Mouse (Mus musculus) adrenal gland, postnatal 10 days (tissue): ENCODE results near the gene Gnl1. TPM values are rescaled to one million over a fixed set of nuclear protein-coding genes. Genes with fewer than 3 reads are reported as not detected.
"Not testable (repeated sequence)": the region's sequence is repeated elsewhere in the genome, so short reads cannot be mapped to it uniquely, and the experiment has no call there.

Experiments
- DNase-seq: peaks from one replicate; pipeline ENCODE4 v3.0.0; 2021; ENCODE audit warnings: mixed read lengths
- long read RNA-seq, 2 experiments: library from polyadenylated mRNA; stranded (forward); transcript quantifications; one replicate each; pipeline ENCODE4 v2.0.0; 2021
- total RNA-seq, 2 experiments: library from RNA; stranded (reverse); gene quantifications; 2 replicates each; pipeline ENCODE4 v1.2.3; 2021

Gene Gnl1
- 10 to 100 TPM; 41.5 to 42.9 TPM for total RNA-seq
- long read RNA-seq, experiment 1, transcript Gnl1-201 (12 exons, 2,848 nt) = major isoform, 104 of 118 reads
- long read RNA-seq, experiment 1, partial matches to known transcripts = 12 of 118 reads
- long read RNA-seq, experiment 1, other reads (novel, unspliced or antisense) = 2 of 118 reads
- long read RNA-seq, experiment 2, transcript Gnl1-201 (12 exons, 2,848 nt) = major isoform, 46 of 56 reads
- long read RNA-seq, experiment 2, partial matches to known transcripts = 10 of 56 reads
- long read RNA-seq, experiment 2, other reads (novel, unspliced or antisense) = 0 of 56 reads

GRCm38 (mm10) chr17:35979401-35980362, at the start of gene Gnl1, which contains the start of gene Prr3:
Gnl1 (plus strand) TSS chr17:35979851.
Prr3 (minus strand) TSS chr17:35980236.
- peak; percentile 93 for DNase-seq

- DNase-seq = no peak
Observed at GRCm38 (mm10) chr17:35930627-35931026, 49.0 kb upstream of the Gnl1 start.

GRCm38 (mm10) chr17:35932608-35933007, 47.0 kb upstream of the Gnl1 start:
- no peak for DNase-seq

DNA sequence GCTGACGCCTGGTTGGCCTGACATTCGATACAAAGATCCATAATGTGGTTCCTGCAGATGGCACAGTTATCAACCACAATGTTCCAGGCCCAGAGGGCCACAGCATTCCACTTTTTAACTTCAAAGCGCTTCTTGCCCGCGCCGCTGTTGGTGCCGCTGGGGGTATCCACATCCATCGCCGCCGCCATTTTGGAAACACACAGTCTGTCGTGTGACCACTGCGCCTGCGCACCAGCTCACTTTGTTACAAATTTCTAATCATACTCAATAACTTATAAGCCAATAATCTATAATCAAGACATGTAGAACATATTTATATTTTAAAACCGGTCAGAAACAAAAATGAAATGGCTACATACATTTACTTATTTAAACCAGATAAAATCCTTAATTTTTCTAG, 43.9 kb upstream of the Gnl1 start:
- DNase-seq = not testable (repeated sequence)

- DNase-seq = peak; percentile 53
Observed at GRCm38 (mm10) chr17:35937700-35938348, 41.8 kb upstream of the Gnl1 start.

DNA sequence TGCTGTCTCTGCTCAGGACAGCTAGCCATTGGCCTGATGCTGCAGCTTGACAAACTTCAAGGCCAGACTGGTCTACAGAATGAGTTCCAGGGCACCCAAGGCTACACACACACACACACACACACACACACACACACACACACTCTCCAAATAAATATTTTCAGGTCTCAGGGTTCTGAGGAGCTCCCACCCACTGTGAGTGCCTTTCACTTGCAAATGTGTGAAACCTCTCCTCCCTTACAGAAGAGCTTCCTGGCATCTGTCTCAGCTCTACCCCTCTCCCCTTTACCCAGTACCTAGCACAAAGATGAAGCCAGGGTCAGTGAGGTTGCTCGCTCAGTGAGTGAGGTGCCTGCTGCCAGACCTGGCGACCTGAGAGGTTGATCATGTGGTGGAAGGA, 40.5 kb upstream of the Gnl1 start:
- DNase-seq = no peak

GRCm38 (mm10) chr17:35939941-35940340, 39.7 kb upstream of the Gnl1 start:
- DNase-seq = no peak

GRCm38 (mm10) chr17:35950946-35951345, 28.7 kb upstream of the Gnl1 start:
- not testable (repeated sequence) for DNase-seq

DNA sequence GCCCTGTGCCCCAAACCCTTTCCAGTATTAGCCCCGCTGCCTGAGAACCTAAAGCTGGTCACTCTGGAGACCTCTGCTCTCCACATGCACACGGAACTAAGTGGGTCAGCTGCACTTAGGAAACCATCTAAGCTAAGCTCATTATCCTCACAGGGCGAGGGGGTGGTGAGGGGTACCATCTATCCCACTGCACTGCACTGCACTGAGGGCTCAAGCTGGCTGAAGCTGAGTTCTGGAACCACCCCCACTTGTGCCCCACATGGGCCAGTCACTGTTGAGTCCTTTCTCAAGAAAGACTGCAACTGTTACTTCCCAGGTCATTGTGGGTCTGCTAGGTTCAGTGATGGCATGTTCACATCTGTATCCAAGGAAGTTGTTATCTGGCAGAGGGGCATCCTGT, 27.1 kb upstream of the Gnl1 start:
- DNase-seq = not testable (repeated sequence)

- no peak for DNase-seq
Observed at GRCm38 (mm10) chr17:35954665-35955064, 25.0 kb upstream of the Gnl1 start.

DNA sequence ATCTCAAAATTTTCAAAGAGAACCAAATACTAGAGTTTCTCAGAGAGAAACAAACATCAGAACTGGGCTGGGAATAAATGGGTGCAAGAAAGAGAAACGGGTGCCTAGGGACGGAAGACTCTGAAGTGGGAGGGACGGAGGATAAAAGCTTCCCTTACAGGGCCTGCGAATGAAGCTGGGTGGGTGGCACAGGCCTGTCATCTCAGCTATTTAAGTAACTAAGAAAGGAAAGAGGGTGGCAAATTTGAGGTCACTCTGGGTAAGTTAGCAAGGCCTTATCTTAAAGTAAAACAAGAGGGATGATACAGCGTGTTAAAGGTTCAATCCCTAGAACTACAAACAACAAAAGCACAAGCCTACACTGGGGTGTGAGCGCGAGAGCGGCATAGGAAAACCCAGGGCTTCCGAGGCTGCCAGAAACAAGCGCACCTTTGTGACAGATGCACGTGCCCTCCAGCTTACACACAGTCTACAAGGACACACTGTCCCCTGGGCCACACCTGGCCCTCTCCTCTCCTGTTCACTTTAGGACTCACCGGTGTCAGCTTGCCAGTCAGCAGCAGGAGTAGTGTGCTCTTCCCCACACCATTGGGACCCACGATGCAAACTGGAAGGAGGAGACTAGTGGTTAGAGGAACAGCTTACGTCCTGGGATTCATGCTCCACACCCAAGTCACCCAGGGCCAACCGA, 21.0 kb upstream of the Gnl1 start:
- no peak for DNase-seq

DNA sequence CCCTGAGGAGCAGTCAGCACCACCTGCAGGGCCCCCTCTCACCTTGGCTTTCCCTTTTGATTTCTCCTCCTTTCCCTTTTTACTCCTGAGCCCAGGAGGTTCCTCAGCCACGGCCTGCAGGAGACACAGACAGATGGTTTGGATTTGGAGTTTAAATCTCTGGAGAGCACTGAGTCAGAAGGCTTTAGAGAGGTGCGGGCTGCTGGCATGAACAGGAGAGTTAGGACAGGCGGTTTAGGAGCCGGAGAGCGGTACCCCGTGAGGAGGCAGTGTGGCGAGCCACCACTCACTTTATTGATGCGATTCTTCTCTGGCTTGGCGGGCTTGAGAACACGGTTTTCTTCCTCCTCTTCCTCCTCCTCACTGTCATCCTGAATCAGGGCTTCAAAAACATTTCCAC, 16.4 kb upstream of the Gnl1 start:
- DNase-seq = no peak

DNA sequence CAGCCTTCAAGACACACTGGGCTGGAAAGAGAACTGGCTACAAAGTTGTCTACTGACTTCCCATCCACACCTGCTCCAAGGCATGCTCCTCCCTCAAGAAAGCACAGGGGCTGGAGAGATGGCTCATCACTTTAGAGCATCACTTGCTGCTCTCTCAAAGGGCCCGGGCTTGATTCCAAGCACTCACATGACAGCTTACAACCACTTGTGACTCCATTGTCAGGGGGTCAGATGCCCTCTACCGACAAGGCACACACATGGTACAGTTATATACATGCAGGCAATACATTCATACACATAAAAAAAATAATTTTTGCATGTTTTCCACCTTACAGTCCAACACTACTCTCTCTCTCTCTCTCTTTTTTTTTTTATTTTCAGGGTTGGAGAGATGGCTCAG, 12.0 kb upstream of the Gnl1 start:
- no peak for DNase-seq

DNA sequence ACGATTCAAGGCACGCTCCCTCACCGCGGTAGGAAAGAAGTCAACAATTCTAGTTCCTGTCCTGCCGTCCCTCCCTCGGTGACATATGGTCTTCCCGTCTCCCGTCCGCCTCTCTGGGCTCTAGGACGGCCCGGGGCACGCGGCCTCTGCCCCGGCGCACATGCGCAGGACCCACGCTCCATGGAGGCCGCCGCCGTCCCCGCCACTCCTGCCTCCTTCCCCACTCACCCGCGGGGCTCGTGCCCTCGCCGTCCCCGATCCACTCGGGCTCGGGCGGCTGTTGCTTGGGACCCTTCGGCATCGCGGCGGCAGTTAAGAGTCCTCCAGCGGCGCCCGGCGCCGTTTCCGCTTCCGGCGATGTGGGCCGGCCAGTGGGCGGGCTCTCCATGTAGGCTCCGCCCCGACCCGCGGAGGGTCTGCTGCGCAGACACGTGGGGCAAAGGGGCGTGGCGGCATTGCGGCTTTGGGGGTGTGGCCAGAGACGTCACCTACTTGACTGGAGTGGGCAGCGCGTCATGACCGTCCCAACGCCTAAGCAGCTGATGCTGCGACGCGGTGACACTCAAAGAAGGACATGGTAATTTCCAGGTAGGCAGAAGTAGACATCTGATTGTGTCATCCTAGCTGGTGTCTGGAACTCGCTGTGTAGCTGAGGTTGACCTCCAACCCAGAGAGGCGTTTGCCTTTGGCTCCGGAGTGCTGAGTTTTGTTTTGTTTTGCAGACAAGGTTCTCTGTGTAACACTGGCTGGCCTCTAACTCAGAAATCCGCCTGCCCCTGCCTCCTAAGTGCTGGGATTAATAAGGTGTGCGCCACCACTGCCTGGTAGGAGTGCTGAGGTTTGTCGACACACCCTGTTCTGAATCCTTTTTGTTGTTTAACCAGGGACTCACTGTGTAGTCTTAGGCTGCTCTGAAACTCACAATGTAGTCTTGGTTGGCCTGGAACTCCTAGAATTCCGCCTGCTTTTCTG, 9.9 kb upstream of the Gnl1 start, which contains the start of gene Abcf1:
Gene Abcf1, minus strand, starts transcription at position 344 of the 972 bp plus-strand sequence.
- DNase-seq = peak; percentile 100

- DNase-seq = no peak
Observed at GRCm38 (mm10) chr17:35972131-35972530, 7.5 kb upstream of the Gnl1 start.

DNA sequence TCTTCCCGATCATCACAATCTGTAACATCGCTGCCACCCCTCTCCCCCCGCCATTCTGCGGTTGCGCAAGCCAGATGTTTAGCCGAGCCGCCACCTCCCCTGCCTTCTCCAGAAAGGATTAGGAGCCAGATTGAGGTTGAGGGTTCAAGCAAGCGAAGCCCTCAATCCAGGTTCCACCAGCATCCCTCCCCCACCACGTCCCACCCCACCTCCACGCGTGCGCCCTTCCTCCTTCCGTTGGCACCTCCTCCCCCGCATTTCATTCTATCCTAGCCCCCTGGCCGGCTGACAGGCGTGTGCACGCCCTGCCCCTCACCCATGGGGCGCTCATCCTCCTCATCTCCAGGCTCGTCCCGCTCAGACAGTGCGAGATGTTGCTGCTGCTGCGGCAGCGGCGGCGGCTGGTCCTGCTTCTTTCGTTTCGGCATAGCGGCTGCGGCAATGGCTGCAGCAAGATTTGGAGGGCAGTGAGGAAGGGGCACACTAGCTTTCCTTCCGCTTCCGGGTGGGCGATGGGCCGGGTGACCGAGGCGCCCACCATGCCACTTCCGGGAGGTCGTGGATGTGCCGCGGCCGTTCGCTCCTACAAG, 745 bp upstream of the Gnl1 start:
- no peak for DNase-seq

DNA sequence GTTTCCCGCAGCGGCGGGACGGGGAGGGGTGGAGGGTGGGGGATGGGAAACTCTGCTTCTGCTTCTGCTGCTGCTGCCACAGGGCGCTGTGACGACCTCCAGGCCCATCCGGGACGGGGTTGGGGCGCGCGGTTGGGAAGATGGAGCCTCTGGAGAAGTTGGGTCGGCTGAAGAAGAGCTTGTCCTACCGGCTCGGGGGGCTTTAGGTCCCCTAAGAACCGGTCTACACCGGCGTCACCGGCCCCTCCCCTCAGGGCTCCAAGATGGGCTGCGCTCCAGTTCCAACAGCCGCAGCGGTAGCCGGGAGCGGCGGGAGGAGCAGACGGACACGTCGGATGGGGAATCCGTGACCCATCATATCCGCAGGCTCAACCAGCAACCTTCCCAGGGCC, 708 bp downstream of the Gnl1 start:
- DNase-seq = peak; percentile 74

DNA sequence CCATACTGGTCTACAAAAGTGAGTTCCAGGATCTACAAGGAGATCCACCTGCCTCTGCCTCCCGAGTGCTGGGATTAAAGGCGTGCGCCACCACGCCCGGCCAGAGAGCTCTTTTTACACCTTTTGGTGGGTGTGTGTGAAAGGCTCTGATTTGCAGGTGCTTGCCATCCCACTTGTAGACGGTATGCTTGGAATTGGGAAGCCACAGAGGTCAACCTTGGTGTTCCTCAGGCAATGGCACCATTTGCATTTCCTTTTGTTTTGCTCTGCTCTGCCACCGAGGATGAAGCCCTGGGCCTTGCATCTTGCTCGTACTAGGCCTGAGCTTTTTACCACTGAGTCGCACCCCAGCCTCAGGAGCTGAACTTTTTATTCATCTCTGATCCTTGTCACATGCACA, 2.1 kb downstream of the Gnl1 start:
- DNase-seq = no peak

DNA sequence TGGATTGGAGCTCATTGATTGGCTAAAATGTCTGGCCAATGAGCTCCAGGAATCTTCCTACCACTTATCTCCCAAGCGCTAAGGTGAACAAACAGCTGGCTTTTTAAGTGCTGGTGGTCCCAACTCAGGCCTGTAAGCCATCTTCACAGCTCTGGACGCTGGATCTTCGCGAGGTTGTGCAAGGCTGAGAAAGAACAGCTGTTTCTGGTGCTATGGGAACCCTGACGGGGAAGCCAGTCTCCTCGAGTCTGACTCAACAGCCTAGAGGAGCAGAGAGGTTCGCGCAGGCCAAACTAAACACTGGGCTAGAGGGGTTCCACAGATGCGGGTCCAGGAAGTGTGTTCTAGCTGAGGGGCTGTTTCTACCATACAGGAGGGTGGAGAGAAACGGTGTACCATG, 12.1 kb downstream of the Gnl1 start:
- DNase-seq = no peak

GRCm38 (mm10) chr17:35993675-35994074, 14.0 kb downstream of the Gnl1 start:
- DNase-seq = peak; percentile 87
